Mouse (Mus musculus): ENCODE data around the gene Isyna1.

DNA sequence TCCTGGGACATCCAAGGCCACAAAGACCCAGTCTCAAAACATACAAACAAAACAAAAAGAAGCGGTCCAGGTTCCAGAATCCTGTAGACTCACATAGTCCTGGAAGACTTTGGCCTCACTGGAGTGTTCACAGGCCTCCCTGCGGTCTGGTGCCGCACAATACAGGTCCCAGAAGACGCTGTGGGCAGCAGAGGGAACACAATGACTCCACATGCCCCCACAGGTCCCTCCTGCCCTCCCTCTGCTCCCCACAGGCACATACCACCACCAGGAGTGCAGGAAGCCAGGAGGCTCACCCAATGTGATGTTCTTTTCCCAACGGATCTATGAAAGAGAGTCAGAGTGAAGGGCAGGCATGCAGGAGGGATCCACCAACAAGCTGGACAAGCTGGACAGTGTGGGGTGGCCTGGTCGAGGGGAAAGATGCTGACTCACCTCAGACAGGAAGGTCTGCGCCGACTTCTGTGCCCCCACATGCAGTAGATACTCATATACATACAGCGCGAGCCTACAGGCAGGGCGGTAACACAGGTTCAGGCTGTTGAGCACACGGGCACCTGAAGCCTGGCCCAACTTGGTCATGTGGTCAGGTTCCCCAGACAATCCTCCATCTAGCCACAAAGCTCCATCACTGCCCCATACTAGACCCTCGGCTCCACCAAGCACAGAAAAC, 8.1 kb downstream of the Isyna1 start:
- TF ChIP-seq CTCF (IDR thresholded peaks at IDR 0.05), result no peak
- TF ChIP-seq POLR2A (IDR thresholded peaks at IDR 0.05; ENCODE audit: insufficient read depth, low read depth, low read length), result no peak
